In genomic region chr5:92142481-92142880, GRCm38 (mm10) we compare ENCODE assay signal across 20 mouse cellular contexts. TPM values are rescaled to one million over a fixed set of nuclear protein-coding genes. Genes with fewer than 3 reads are reported as not detected.
A peak's percentile ranks its signal among the peaks of the same experiment; 100 is the strongest.
DNase-seq lines count a peak whose midpoint lies in the region; ATAC-seq lines count a peak whose summit lies in the region.
"Had no signal": no experiment of that assay in that cellular context is flagged by ENCODE, and none has a peak within 500 bp of the region (broad histone marks: within the 10 kb centered on the region; RNA-seq: fewer than 3 reads in every experiment).

No protein-coding gene starts in this region.

- no peaks in the 10 kb centered on the region for H3K9me3 ChIP-seq in intestine, embryonic 14.5 days (ENCODE audit: control insufficient read depth, low read length)
- no peaks in the 10 kb centered on the region for H3K9me3 ChIP-seq in intestine, embryonic 16.5 days (ENCODE audit: control insufficient read depth, low read length)
- H3K9me3 ChIP-seq: embryonic facial prominence, embryonic 12.5 days; forebrain, embryonic 15.5 days; G1E; heart, embryonic 10.5 days; heart, embryonic 15.5 days; hindbrain, embryonic 13.5 days had no signal

- peaks cover 15% of the 10 kb centered on the region for H3K4me1 ChIP-seq in intestine, embryonic 14.5 days (replicated peaks; ENCODE audit: control insufficient read depth, insufficient read depth, low read length)
- peaks cover 13% of the 10 kb centered on the region; the same call in 1 of the 2 replicates for H3K4me1 ChIP-seq in intestine, embryonic 16.5 days (ENCODE audit: control insufficient read depth, insufficient read depth, low read length)

- 90% methylated on average over 3 of the region's 3 CpGs for WGBS in intestine, embryonic 14.5 days
- WGBS in intestine, embryonic 16.5 days, result 85% methylated on average over 3 of the region's 3 CpGs

- no peak for ATAC-seq in intestine, embryonic 14.5 days (replicated peaks; ENCODE audit: low FRiP score, low TSS enrichment, low read depth)
- no peak for ATAC-seq in intestine, embryonic 16.5 days
- ATAC-seq: forebrain, embryonic 15.5 days; intestine, postnatal 0 days had no signal

- DNase-seq in intestine, embryonic 14.5 days (ENCODE audit: low spot score), result peak; percentile 20
- peak; percentile 31 for DNase-seq in CD4-positive helper T cell, adult 2 months (ENCODE audit: low read depth, low spot score)
- DNase-seq in T-cell, adult 2 months (ENCODE audit: low spot score), result peak; percentile 48
- no peak for DNase-seq in kidney, postnatal 10 days
- no peak for DNase-seq in heart, adult 8-10 months (ENCODE audit: low spot score)
- DNase-seq: adrenal gland, postnatal 10 days; B cell, adult 2 months; cerebellum, adult 11-12 months; cerebellum, adult 9-10 months; cerebellum, postnatal 25 days; gastrocnemius, postnatal 14 days; heart, postnatal 14 days had no signal

- H3K4me3 ChIP-seq in intestine, embryonic 14.5 days (ENCODE audit: low read depth, low read length), result no peak overlapping the region
- no peak overlapping the region for H3K4me3 ChIP-seq in intestine, embryonic 16.5 days (ENCODE audit: low read length)
- H3K4me3 ChIP-seq: embryonic facial prominence, embryonic 12.5 days; forebrain, embryonic 15.5 days; heart, embryonic 10.5 days; heart, embryonic 15.5 days; hindbrain, embryonic 13.5 days had no signal

- no peak overlapping the region for H3K9ac ChIP-seq in intestine, embryonic 14.5 days (ENCODE audit: low read length)
- H3K9ac ChIP-seq in intestine, embryonic 16.5 days (ENCODE audit: low read depth, low read length), result no peak overlapping the region
- H3K9ac ChIP-seq: embryonic facial prominence, embryonic 12.5 days; forebrain, embryonic 15.5 days; heart, embryonic 15.5 days; hindbrain, embryonic 13.5 days had no signal

- no peaks in the 10 kb centered on the region for H3K36me3 ChIP-seq in intestine, embryonic 14.5 days (ENCODE audit: control insufficient read depth, insufficient read depth, low read length)
- no peaks in the 10 kb centered on the region for H3K36me3 ChIP-seq in intestine, embryonic 16.5 days (ENCODE audit: control insufficient read depth, insufficient read depth, low read length)
- H3K36me3 ChIP-seq: forebrain, embryonic 15.5 days; hindbrain, embryonic 13.5 days had no signal

- no peak overlapping the region for H3K4me2 ChIP-seq in intestine, embryonic 14.5 days (ENCODE audit: low read length)
- no peak overlapping the region for H3K4me2 ChIP-seq in intestine, embryonic 16.5 days (ENCODE audit: low read depth, low read length)
- H3K4me2 ChIP-seq: embryonic facial prominence, embryonic 12.5 days; forebrain, embryonic 15.5 days; heart, embryonic 15.5 days; hindbrain, embryonic 13.5 days had no signal

- H3K27ac ChIP-seq in intestine, embryonic 14.5 days (ENCODE audit: low read depth), result no peak overlapping the region
- no peak overlapping the region for H3K27ac ChIP-seq in intestine, embryonic 16.5 days (ENCODE audit: low read length)
- H3K27ac ChIP-seq: embryonic facial prominence, embryonic 12.5 days; forebrain, embryonic 15.5 days; heart, embryonic 10.5 days; heart, embryonic 15.5 days; hindbrain, embryonic 13.5 days had no signal

- no peaks in the 10 kb centered on the region for H3K27me3 ChIP-seq in intestine, embryonic 14.5 days (replicated peaks; ENCODE audit: control insufficient read depth, insufficient read depth, low read length)
- H3K27me3 ChIP-seq in intestine, embryonic 16.5 days (replicated peaks; ENCODE audit: control insufficient read depth, insufficient read depth, low read length), result no peaks in the 10 kb centered on the region
- H3K27me3 ChIP-seq: embryonic facial prominence, embryonic 12.5 days; forebrain, embryonic 15.5 days; heart, embryonic 15.5 days; hindbrain, embryonic 13.5 days had no signal

RNA-seq across cellular contexts. Expression of gene Uso1, which starts 4.7 kb away (rescaled TPM):
- 30.8 and 31.5 TPM in 2 replicates for polyA plus RNA-seq in intestine, embryonic 14.5 days (2014; fragmentation: Nextera tagmentation; extraction: Ambion mirVana)
- 43.5 and 46.7 TPM in 2 replicates for polyA plus RNA-seq in intestine, embryonic 16.5 days (2015; fragmentation: Nextera tagmentation; extraction: Ambion mirVana)
- total RNA-seq in heart, adult 8-10 months (2022), result 10 to 100 TPM; 43.0 to 49.2 (median 46.7) TPM

RNA-seq across cellular contexts. Expression of gene G3bp2, which starts 59.0 kb away (rescaled TPM):
- polyA plus RNA-seq in intestine, embryonic 14.5 days (2014; fragmentation: Nextera tagmentation; extraction: Ambion mirVana), result 192 and 202 TPM in 2 replicates
- polyA plus RNA-seq in intestine, embryonic 16.5 days (2015; fragmentation: Nextera tagmentation; extraction: Ambion mirVana), result 147 and 167 TPM in 2 replicates
- 10 to 100 TPM; 55.3 to 63.0 (median 57.9) TPM for total RNA-seq in heart, adult 8-10 months (2022)

Comparison
In these comparisons a context has a peak if more than half of its experiments do, and no peak if none do; other contexts are left out.
1. DNase-seq: peak in intestine, embryonic 14.5 days (single experiment), CD4-positive helper T cell, adult 2 months (single experiment) and T-cell, adult 2 months (single experiment); none in kidney, postnatal 10 days (single experiment) and heart, adult 8-10 months (single experiment).